Mouse (Mus musculus) lung, adult 2 months (tissue): ENCODE data around the gene Hoxb4. TPM values are rescaled to one million over a fixed set of nuclear protein-coding genes. Genes with fewer than 3 reads are reported as not detected.

Experiments
- DNase-seq: peaks from one replicate; pipeline ENCODE4 v3.0.0; 2022
- H3K4me1 ChIP-seq: fragments of 200-500 bp; 2 replicates; pipeline ENCODE4 v1.6.1; 2011; ENCODE audit warnings: low read length; ENCODE audit not compliant: control insufficient read depth, insufficient read depth
- H3K4me3 ChIP-seq: fragments of 200-500 bp; replicated peaks from 2 replicates; pipeline ENCODE3; 2011; ENCODE audit warnings: low read depth, mild to moderate bottlenecking, control low read depth, low read length; ENCODE audit errors: extremely low read depth
- CTCF ChIP-seq: fragments of 200-500 bp; IDR thresholded peaks from 2 replicates; pipeline ENCODE4 v1.5.1; 2011; ENCODE audit warnings: mild to moderate bottlenecking, low read length, control low read depth; ENCODE audit not compliant: insufficient read depth
- POLR2A ChIP-seq: fragments of 200-500 bp; IDR thresholded peaks from 2 replicates; pipeline ENCODE4 v1.6.1; 2011; ENCODE audit warnings: low read depth, mild to moderate bottlenecking, control low read depth, low read length, borderline replicate concordance; ENCODE audit errors: extremely low read depth
- WGBS: fragments of 180-500 bp; shearing (Covaris S2); methylation state at CpG from one replicate; pipeline ENCODE4 v1.1.7; 2018; 5-methylcytosine and 5-hydroxymethylcytosine counted together
- polyA plus RNA-seq: library from polyadenylated mRNA; depleted of rRNA; stranded (reverse); fragments of >200 nt; gene quantifications from 2 replicates; pipeline ENCODE4 v1.2.3, GENCODE M21; 2012

Hoxb4 gene
- polyA plus RNA-seq, 1 experiment, result 9.9 TPM

GRCm38 (mm10) chr11:96298895-96299667, 19.0 kb upstream of the Hoxb4 start:
- peak overlapping the region; percentile 83 for H3K4me3 ChIP-seq
- 2% methylated on average over 66 of the region's 66 CpGs for WGBS
- H3K4me1 ChIP-seq, result peaks cover 4% of the 10 kb centered on the region; the same call in 1 of the 2 replicates
- DNase-seq, result peak; percentile 39
- no peak; the same call in 1 of the 2 replicates for TF ChIP-seq POLR2A
- TF ChIP-seq CTCF, result no peak

GRCm38 (mm10) chr11:96299781-96300180, 18.3 kb upstream of the Hoxb4 start:
- peak overlapping the region; percentile 83 for H3K4me3 ChIP-seq
- no peak for DNase-seq
- H3K4me1 ChIP-seq, result peaks cover 2% of the 10 kb centered on the region; the same call in 1 of the 2 replicates
- no peak for TF ChIP-seq CTCF
- WGBS, result 9% methylated on average over 9 of the region's 9 CpGs

- Histone ChIP-seq H3K4me3 (no peak overlapping the region), H3K4me1 (no peaks in the 10 kb centered on the region)
- TF ChIP-seq POLR2A, result no peak
- no peak for DNase-seq
- WGBS, result 21% methylated on average over 35 of the region's 35 CpGs
Observed at GRCm38 (mm10) chr11:96300354-96301063, 17.6 kb upstream of the Hoxb4 start.

- Histone ChIP-seq H3K4me1 (peaks cover 3% of the 10 kb centered on the region; the same call in 1 of the 2 replicates), H3K4me3 (no peak overlapping the region)
- 54% methylated on average over 10 of the region's 10 CpGs for WGBS
- TF ChIP-seq CTCF (no peak), POLR2A (no peak)
- DNase-seq, result no peak
Observed at GRCm38 (mm10) chr11:96301064-96301431, 17.0 kb upstream of the Hoxb4 start.

- H3K4me3 ChIP-seq, result no peak overlapping the region
- DNase-seq, result no peak
- 35% methylated on average over 15 of the region's 15 CpGs for WGBS
- no peak for TF ChIP-seq CTCF
- TF ChIP-seq POLR2A, result no peak
- peaks cover 3% of the 10 kb centered on the region; the same call in 1 of the 2 replicates for H3K4me1 ChIP-seq
Observed at GRCm38 (mm10) chr11:96301837-96302236, 16.2 kb upstream of the Hoxb4 start.

GRCm38 (mm10) chr11:96302381-96303150, 15.5 kb upstream of the Hoxb4 start:
- Histone ChIP-seq H3K4me1 (peaks cover 3% of the 10 kb centered on the region; the same call in 1 of the 2 replicates), H3K4me3 (no peak overlapping the region)
- no peak for DNase-seq
- TF ChIP-seq POLR2A, result no peak
- no peak for TF ChIP-seq CTCF
- WGBS, result 43% methylated on average over 23 of the region's 23 CpGs

- DNase-seq, result peak; percentile 71
- Histone ChIP-seq H3K4me1 (peaks cover 4% of the 10 kb centered on the region; the same call in 1 of the 2 replicates), H3K4me3 (peak within 1 kb of the TSS; percentile 86)
- TF ChIP-seq CTCF, result peak; percentile 67
- TF ChIP-seq POLR2A, result 0 out of 2 replicates have a peak, but pooled peaks have one; percentile 26
- WGBS, result 1% methylated on average over 69 of the region's 69 CpGs
Observed at GRCm38 (mm10) chr11:96303151-96304099, 14.6 kb upstream of the Hoxb4 start, which contains the start of gene Hoxb5. Hoxb5 (plus strand) TSS chr11:96303336.

- TF ChIP-seq CTCF (no peak), POLR2A (peak; percentile 41; the same call in 1 of the 2 replicates)
- H3K4me3 ChIP-seq, result peak overlapping the region; percentile 75
- 12% methylated on average over 38 of the region's 38 CpGs for WGBS
- DNase-seq, result no peak
- peaks cover 10% of the 10 kb centered on the region for H3K4me1 ChIP-seq
Observed at GRCm38 (mm10) chr11:96304381-96305195, 13.5 kb upstream of the Hoxb4 start.
